Mouse (Mus musculus) stomach, embryonic 16.5 days (tissue): ENCODE data around the gene BC028528. TPM values are rescaled to one million over a fixed set of nuclear protein-coding genes. Genes with fewer than 3 reads are reported as not detected.

Source experiments
- ATAC-seq: fragments of 200-750 bp; cut with Nextera tagmentation; 2 replicates; pipeline ENCODE4 v1.8.0; 2017; ENCODE audit warnings: moderate number of reproducible peaks, moderate TSS enrichment; ENCODE audit not compliant: insufficient read depth, low FRiP score
- H3K27ac ChIP-seq: fragments of 300-500 bp; sonication (generic); 2 replicates; pipeline ENCODE4 v1.5.1; 2014; ENCODE audit warnings: low read length
- H3K27me3 ChIP-seq: fragments of 300-500 bp; sonication (generic); 2 replicates; pipeline ENCODE4 v1.6.1; 2014; ENCODE audit warnings: low read length, control low read depth, mixed read lengths; ENCODE audit not compliant: control insufficient read depth, insufficient read depth
- H3K36me3 ChIP-seq: fragments of 300-500 bp; sonication (generic); 2 replicates; pipeline ENCODE4 v1.6.1; 2014; ENCODE audit warnings: low read length; ENCODE audit not compliant: control insufficient read depth, insufficient read depth
- H3K4me1 ChIP-seq: fragments of 300-500 bp; sonication (generic); 2 replicates; pipeline ENCODE4 v1.6.1; 2014; ENCODE audit warnings: low read length, control low read depth, mixed read lengths; ENCODE audit not compliant: control insufficient read depth, insufficient read depth
- H3K4me2 ChIP-seq: fragments of 300-500 bp; sonication (generic); 2 replicates; pipeline ENCODE4 v1.6.1; 2014; ENCODE audit warnings: low read depth, low read length, mixed read lengths
- H3K4me3 ChIP-seq: fragments of 300-500 bp; sonication (generic); replicated peaks from 2 replicates; pipeline ENCODE4 v1.5.1; 2014; ENCODE audit warnings: mild to moderate bottlenecking, low read length
- H3K9ac ChIP-seq: fragments of 300-500 bp; sonication (generic); 2 replicates; pipeline ENCODE4 v1.6.1; 2014; ENCODE audit warnings: low read length
- H3K9me3 ChIP-seq: fragments of 300-500 bp; sonication (generic); replicated peaks from 2 replicates; pipeline ENCODE4 v1.6.1; 2016; ENCODE audit warnings: low read length, control low read depth; ENCODE audit not compliant: control insufficient read depth
- WGBS: fragments of 180-500 bp; shearing (Covaris S2); extraction: QIAGEN DNeasy Blood & Tissue Kit; methylation state at CpG from one replicate; pipeline ENCODE4 v1.1.7; 2014; 5-methylcytosine and 5-hydroxymethylcytosine counted together
- polyA plus RNA-seq: library from polyadenylated mRNA; unstranded; fragments of >200 nt; fragmentation: Nextera tagmentation; extraction: Ambion mirVana; gene quantifications from 2 replicates; pipeline ENCODE4 v1.2.1, GENCODE M21; 2015

The BC028528 gene
- polyA plus RNA-seq, 1 experiment from 2014 or later: 28.8 TPM

DNA sequence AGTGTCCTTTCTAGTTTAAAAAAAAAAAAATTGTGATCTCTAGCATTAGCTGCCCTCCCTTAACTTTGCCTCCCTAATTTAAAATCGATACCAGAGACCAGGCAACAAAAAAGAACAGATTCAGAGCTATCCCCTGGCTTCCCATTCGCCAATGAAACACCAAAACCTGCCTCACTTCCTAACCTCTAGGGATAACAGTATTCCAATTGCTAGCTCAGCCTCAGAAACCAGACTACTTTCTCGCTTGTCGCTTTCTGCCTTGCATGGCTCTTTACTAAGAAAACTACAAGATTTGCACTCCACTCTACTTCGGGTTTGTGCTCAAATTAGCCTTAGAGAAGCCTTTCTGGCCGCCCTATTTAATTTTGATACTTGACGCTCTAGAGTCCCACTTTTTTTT, 35.7 kb downstream of the BC028528 start:
- Histone ChIP-seq H3K36me3 (peaks cover 8% of the 10 kb centered on the region), H3K4me1 (peaks cover 3% of the 10 kb centered on the region; the same call in 1 of the 2 replicates), H3K9ac (peak overlapping the region; percentile 92), H3K27ac (peak overlapping the region; percentile 66), H3K27me3 (no peaks in the 10 kb centered on the region), H3K4me3 (peak overlapping the region; percentile 91), H3K4me2 (peak overlapping the region; percentile 72), H3K9me3 (no peaks in the 10 kb centered on the region)
- 22% methylated on average over 7 of the region's 7 CpGs for WGBS
- ATAC-seq: no peak

GRCm38 (mm10) chr3:95855502-95856089, 36.2 kb downstream of the BC028528 start, which contains the start of gene Prpf3:
Prpf3 (minus strand) TSS chr3:95855885.
- peak within 1 kb of the TSS; percentile 91 for H3K4me3 ChIP-seq
- H3K4me1 ChIP-seq: peaks cover 3% of the 10 kb centered on the region; the same call in 1 of the 2 replicates
- H3K4me2 ChIP-seq: peak within 1 kb of the TSS; percentile 72
- H3K9ac ChIP-seq: peak within 1 kb of the TSS; percentile 92
- peak within 1 kb of the TSS; percentile 66 for H3K27ac ChIP-seq
- WGBS: under 1% methylated on average over 56 of the region's 56 CpGs
- no peaks in the 10 kb centered on the region for H3K27me3 ChIP-seq
- peaks cover 8% of the 10 kb centered on the region for H3K36me3 ChIP-seq
- H3K9me3 ChIP-seq: no peaks in the 10 kb centered on the region
- ATAC-seq: peak; percentile 99

GRCm38 (mm10) chr3:95851317-95851716, 40.5 kb downstream of the BC028528 start:
- WGBS: 93% methylated on average over 8 of the region's 8 CpGs
- no peak overlapping the region for H3K4me2 ChIP-seq
- peaks cover 30% of the 10 kb centered on the region for H3K36me3 ChIP-seq
- H3K4me3 ChIP-seq: no peak overlapping the region
- H3K9me3 ChIP-seq: no peaks in the 10 kb centered on the region
- H3K27me3 ChIP-seq: no peaks in the 10 kb centered on the region
- H3K9ac ChIP-seq: no peak overlapping the region
- peaks cover 3% of the 10 kb centered on the region; the same call in 1 of the 2 replicates for H3K4me1 ChIP-seq
- ATAC-seq: no peak
- no peak overlapping the region for H3K27ac ChIP-seq

DNA sequence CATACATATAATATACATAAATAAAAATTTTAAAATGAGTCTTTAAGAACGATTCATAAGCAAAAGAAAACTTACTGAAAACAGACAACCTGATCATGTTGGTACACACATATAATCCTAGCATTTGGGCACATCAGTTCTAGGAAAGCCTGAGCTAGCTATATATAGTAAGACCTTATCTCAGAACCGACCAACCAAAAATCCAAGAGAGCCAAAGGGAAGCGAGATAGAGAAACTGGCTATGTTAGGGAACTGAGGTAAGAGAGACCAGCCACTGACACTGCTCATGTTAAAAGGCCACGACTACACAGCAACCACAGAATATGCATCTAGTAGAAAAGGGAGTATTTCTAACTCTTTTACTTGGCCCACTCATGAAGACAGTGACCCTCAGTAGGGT, 41.2 kb downstream of the BC028528 start:
- no peak overlapping the region for H3K4me2 ChIP-seq
- no peak for ATAC-seq
- no peak overlapping the region for H3K9ac ChIP-seq
- 81% methylated on average over 4 of the region's 4 CpGs for WGBS
- no peaks in the 10 kb centered on the region for H3K27me3 ChIP-seq
- H3K36me3 ChIP-seq: peaks cover 35% of the 10 kb centered on the region
- H3K9me3 ChIP-seq: no peaks in the 10 kb centered on the region
- peaks cover 3% of the 10 kb centered on the region; the same call in 1 of the 2 replicates for H3K4me1 ChIP-seq
- H3K27ac ChIP-seq: no peak overlapping the region
- H3K4me3 ChIP-seq: no peak overlapping the region

DNA sequence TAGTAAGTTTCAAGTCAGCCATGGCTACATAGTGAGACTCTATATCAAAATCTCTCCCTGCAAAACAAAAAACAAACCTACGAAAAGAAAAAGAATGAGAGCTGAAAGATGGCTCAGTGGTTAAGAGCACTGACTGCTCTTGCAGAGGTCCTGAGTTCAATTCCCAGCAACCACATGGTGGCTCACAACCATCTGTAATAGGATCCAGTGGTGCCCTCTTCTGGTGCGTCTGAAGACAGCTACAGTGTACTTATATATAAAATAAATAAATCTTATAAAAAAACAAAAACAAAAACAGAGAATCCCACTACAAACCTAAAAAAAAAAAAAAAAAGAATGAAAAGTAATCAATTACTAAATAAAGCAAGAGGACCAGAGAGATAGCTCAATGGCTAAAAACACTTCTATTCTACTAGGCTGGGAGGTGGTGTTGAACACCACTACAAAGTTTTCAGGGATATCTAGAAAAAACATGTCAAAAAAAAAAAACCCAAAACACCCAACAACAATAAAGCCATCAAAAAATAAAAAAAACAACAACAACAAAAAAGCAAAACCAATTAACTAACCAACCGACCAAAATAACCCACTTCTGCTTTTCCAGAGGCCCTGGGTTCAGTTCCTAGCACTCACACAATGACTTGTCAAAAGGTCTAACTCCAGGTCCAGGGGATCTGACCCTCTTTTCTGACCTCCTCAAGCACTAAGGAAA, 49.1 kb downstream of the BC028528 start:
- WGBS: 88% methylated on average over 3 of the region's 3 CpGs
- Histone ChIP-seq H3K4me3 (no peak overlapping the region), H3K27ac (no peak overlapping the region), H3K9me3 (no peaks in the 10 kb centered on the region), H3K4me2 (no peak overlapping the region), H3K27me3 (no peaks in the 10 kb centered on the region), H3K9ac (no peak overlapping the region), H3K4me1 (no peaks in the 10 kb centered on the region), H3K36me3 (peaks cover 40% of the 10 kb centered on the region)
- no peak for ATAC-seq

DNA sequence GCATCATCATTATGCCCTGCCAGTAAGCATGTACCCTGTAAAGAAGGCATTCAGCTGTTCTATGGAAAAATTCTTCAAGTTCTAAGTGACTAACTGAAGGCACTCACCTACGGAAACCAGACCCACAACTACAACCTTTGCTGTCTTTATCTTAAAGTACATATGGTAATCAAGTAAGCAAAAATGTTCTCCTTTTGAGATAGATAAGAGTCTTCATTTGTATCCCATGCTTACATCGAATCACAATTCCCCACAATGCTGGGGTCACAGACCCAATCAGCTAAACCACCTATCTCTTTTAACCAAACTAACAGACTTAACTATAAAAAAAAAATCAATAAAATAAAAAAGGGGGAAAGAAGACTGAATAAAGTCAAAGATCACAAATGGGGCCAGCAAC, 52.6 kb downstream of the BC028528 start:
- Histone ChIP-seq H3K4me2 (no peak overlapping the region), H3K4me3 (no peak overlapping the region), H3K9ac (no peak overlapping the region), H3K36me3 (peaks cover 35% of the 10 kb centered on the region), H3K4me1 (no peaks in the 10 kb centered on the region), H3K9me3 (no peaks in the 10 kb centered on the region), H3K27me3 (no peaks in the 10 kb centered on the region), H3K27ac (no peak overlapping the region)
- 80% methylated on average over 2 of the region's 2 CpGs for WGBS
- ATAC-seq: no peak

Other genes starting within 250 kb of the BC028528 start
- gene Mcl1, start 233.2 kb downstream of the BC028528 start, polyA plus RNA-seq: 16.5 and 20.5 TPM in 2 replicates
- gene Adamtsl4, start 204.1 kb downstream of the BC028528 start, polyA plus RNA-seq: 13.3 and 20.5 TPM in 2 replicates
- gene Ecm1, start 152.4 kb downstream of the BC028528 start, polyA plus RNA-seq: 110 and 228 TPM in 2 replicates
- gene Tars2, start 131.8 kb downstream of the BC028528 start, polyA plus RNA-seq: 48.1 and 52.1 TPM in 2 replicates
- 18.8 and 20.3 TPM in 2 replicates for gene Rprd2, start 73.1 kb downstream of the BC028528 start, polyA plus RNA-seq
- 41.1 and 44.8 TPM in 2 replicates for gene Prpf3, start 36.1 kb downstream of the BC028528 start, polyA plus RNA-seq
- 290 and 321 TPM in 2 replicates for gene Mrps21, start 20.5 kb downstream of the BC028528 start, polyA plus RNA-seq
- 3.8 and 5.2 TPM in 2 replicates for gene Ciart, start 9.8 kb downstream of the BC028528 start, polyA plus RNA-seq
- gene Aph1a, start 2.0 kb upstream of the BC028528 start, polyA plus RNA-seq: 33.9 and 34.6 TPM in 2 replicates
- gene Car14, start 12.7 kb upstream of the BC028528 start, polyA plus RNA-seq: 2.4 and 2.9 TPM in 2 replicates
- gene Anp32e, start 37.2 kb upstream of the BC028528 start, polyA plus RNA-seq: 156 and 167 TPM in 2 replicates
- 20.6 and 25.7 TPM in 2 replicates for gene Plekho1, start 104.0 kb upstream of the BC028528 start, polyA plus RNA-seq
- gene Vps45, start 166.5 kb upstream of the BC028528 start, polyA plus RNA-seq: 31.7 and 39.6 TPM in 2 replicates
- gene Otud7b, start 212.5 kb upstream of the BC028528 start, polyA plus RNA-seq: 11.8 and 13.1 TPM in 2 replicates